Mouse (Mus musculus) monocyte, adult 5-6 weeks (primary cell): ENCODE data around the gene Gm3033. TPM values are rescaled to one million over a fixed set of nuclear protein-coding genes. Genes with fewer than 3 reads are reported as not detected.
"Not testable (repeated sequence)": the region's sequence is repeated elsewhere in the genome, so short reads cannot be mapped to it uniquely, and the experiment has no call there.

Experiments used
- ATAC-seq: fragments of 153-309, 156-312 bp; replicated peaks from 2 replicates; pipeline ENCODE4 v1.8.0; 2017; ENCODE audit warnings: mild to moderate bottlenecking; ENCODE audit not compliant: low TSS enrichment, insufficient number of reproducible peaks, severe bottlenecking, poor library complexity, low FRiP score
- total RNA-seq: library from RNA; stranded (forward); fragments of 200-1000, 200-491, 200-594 nt; gene quantifications from 3 replicates; pipeline ENCODE4 v1.2.3, GENCODE M21; 2017

Gene Gm3033
- total RNA-seq, result not detected in 3 replicates

GRCm38 (mm10) chr14:3845945-3846344 lies at the start of gene Gm3033:
Gene Gm3033, plus strand, starts transcription at chr14:3846245.
- ATAC-seq, result not testable (repeated sequence)

GRCm38 (mm10) chr14:3809774-3810173 lies 36.3 kb upstream of the Gm3033 start, which contains the start of gene Gm3002:
Gene Gm3002, plus strand, starts transcription at chr14:3810074.
- ATAC-seq, result not testable (repeated sequence)

- not testable (repeated sequence) for ATAC-seq
Measured at GRCm38 (mm10) chr14:3883872-3884271, 37.8 kb downstream of the Gm3033 start, which contains the start of gene Gm2916. Gene Gm2916, plus strand, starts transcription at chr14:3884172.

Other genes starting within 250 kb of the Gm3033 start
- gene Gm3012, start 211.7 kb upstream of the Gm3033 start, total RNA-seq, result not detected in 3 replicates
- gene Gm3020, start 194.2 kb upstream of the Gm3033 start, total RNA-seq, result not detected in 3 replicates
- not detected in 3 replicates for gene Gm3043, start 157.5 kb upstream of the Gm3033 start, total RNA-seq
- gene Gm3002, start 36.2 kb upstream of the Gm3033 start, total RNA-seq, result not detected in 3 replicates
- gene Gm2916, start 37.9 kb downstream of the Gm3033 start, total RNA-seq, result not detected in 3 replicates
- gene Gm3029, start 85.5 kb downstream of the Gm3033 start, total RNA-seq, result not detected in 3 replicates
- gene Gm3095, start 117.3 kb downstream of the Gm3033 start, total RNA-seq, result not detected in 3 replicates
- not detected in 3 replicates for gene Gm3099, start 152.1 kb downstream of the Gm3033 start, total RNA-seq
- not detected in 3 replicates for gene Gm5796, start 177.7 kb downstream of the Gm3033 start, total RNA-seq
- gene Gm3115, start 237.9 kb downstream of the Gm3033 start, total RNA-seq, result not detected in 3 replicates